Mouse (Mus musculus): ENCODE measurements around the gene Methig1. TPM values are rescaled to one million over a fixed set of nuclear protein-coding genes. Genes with fewer than 3 reads are reported as not detected.
"Not testable (repeated sequence)": the region's sequence is repeated elsewhere in the genome, so short reads cannot be mapped to it uniquely, and the experiment has no call there.

The Methig1 gene
- polyA plus RNA-seq, 1 experiment from 2014 or later: not detected

DNA sequence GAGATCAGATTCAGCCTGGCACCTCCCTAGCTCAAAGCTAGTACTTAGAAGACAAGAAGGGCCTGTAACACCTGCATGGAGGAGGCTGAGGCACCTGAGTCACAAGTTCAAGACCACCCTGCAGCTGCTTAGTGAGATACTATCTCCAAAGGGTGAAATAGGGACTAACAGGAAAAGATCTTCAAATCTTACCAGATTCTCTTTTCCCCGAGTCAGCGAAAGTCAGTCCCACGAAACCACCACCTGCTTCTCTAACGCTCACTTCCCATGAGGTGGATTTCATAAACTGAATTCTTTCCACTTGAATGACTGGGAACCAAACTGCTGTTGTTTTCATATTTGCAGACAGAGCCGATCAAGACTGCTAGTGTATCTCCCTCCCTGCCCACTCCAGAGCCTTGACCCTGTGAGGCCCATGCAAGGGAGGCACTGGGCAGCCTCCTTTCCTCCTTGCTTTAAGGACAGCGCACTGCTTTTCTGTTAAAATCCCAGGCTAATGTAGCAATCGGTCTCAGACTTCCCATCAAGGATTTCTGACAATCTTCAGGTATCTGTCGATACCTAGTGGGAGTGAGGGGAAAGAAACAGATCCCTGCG is 65.0 kb downstream of the Methig1 start:
- H3K27me3 ChIP-seq (replicated peaks; ENCODE audit: control insufficient read depth, insufficient read depth, low read length): no peaks in the 10 kb centered on the region
- H3K36me3 ChIP-seq (ENCODE audit: control insufficient read depth, insufficient read depth): no peaks in the 10 kb centered on the region
- no peak for ATAC-seq
- WGBS: 67% methylated on average over 9 of the region's 9 CpGs
- TF ChIP-seq CTCF (IDR thresholded peaks at IDR 0.05; ENCODE audit: low read depth): no peak
- no peak overlapping the region for H3K4me3 ChIP-seq (ENCODE audit: low read depth, low read length)
- no peak overlapping the region for H3K27ac ChIP-seq (ENCODE audit: low read depth, low read length)
- 0 out of 2 replicates have a peak overlapping the region, but pooled peaks have one; percentile 13 for H3K9ac ChIP-seq (ENCODE audit: low read depth, low read length)
- peaks cover 5% of the 10 kb centered on the region; the same call in 1 of the 2 replicates for H3K4me1 ChIP-seq (replicated peaks; ENCODE audit: control insufficient read depth, insufficient read depth, low read length)
- no peaks in the 10 kb centered on the region for H3K9me3 ChIP-seq (ENCODE audit: control insufficient read depth)
- H3K4me2 ChIP-seq (replicated peaks; ENCODE audit: low read depth): peak overlapping the region; percentile 14

- 60% methylated on average over 8 of the region's 8 CpGs for WGBS
- Histone ChIP-seq H3K4me1 (replicated peaks; ENCODE audit: control insufficient read depth, insufficient read depth, low read length) (peaks cover 5% of the 10 kb centered on the region; the same call in 1 of the 2 replicates), H3K9ac (ENCODE audit: low read depth, low read length) (no peak overlapping the region), H3K4me3 (ENCODE audit: low read depth, low read length) (no peak overlapping the region), H3K4me2 (replicated peaks; ENCODE audit: low read depth) (peak overlapping the region; percentile 83), H3K27ac (ENCODE audit: low read depth, low read length) (no peak overlapping the region), H3K36me3 (ENCODE audit: control insufficient read depth, insufficient read depth) (no peaks in the 10 kb centered on the region), H3K9me3 (ENCODE audit: control insufficient read depth) (no peaks in the 10 kb centered on the region), H3K27me3 (replicated peaks; ENCODE audit: control insufficient read depth, insufficient read depth, low read length) (no peaks in the 10 kb centered on the region)
- TF ChIP-seq CTCF (IDR thresholded peaks at IDR 0.05; ENCODE audit: low read depth): no peak
- no peak for ATAC-seq
Measured at GRCm38 (mm10) chr15:100419311-100419710, 66.4 kb downstream of the Methig1 start.

- Histone ChIP-seq H3K9me3 (ENCODE audit: control insufficient read depth) (no peaks in the 10 kb centered on the region), H3K4me2 (replicated peaks; ENCODE audit: low read depth) (peak overlapping the region; percentile 83), H3K27ac (ENCODE audit: low read depth, low read length) (peak overlapping the region; percentile 58), H3K4me1 (replicated peaks; ENCODE audit: control insufficient read depth, insufficient read depth, low read length) (0 out of 2 replicates have a peak, but pooled peaks cover 5% of the 10 kb centered on the region), H3K36me3 (ENCODE audit: control insufficient read depth, insufficient read depth) (no peaks in the 10 kb centered on the region), H3K4me3 (ENCODE audit: low read depth, low read length) (no peak overlapping the region), H3K27me3 (replicated peaks; ENCODE audit: control insufficient read depth, insufficient read depth, low read length) (no peaks in the 10 kb centered on the region), H3K9ac (ENCODE audit: low read depth, low read length) (0 out of 2 replicates have a peak overlapping the region, but pooled peaks have one; percentile 23)
- TF ChIP-seq CTCF (IDR thresholded peaks at IDR 0.05; ENCODE audit: low read depth): no peak
- 47% methylated on average over 9 of the region's 9 CpGs for WGBS
- no peak for ATAC-seq
Measured at GRCm38 (mm10) chr15:100419901-100420745, 67.2 kb downstream of the Methig1 start.

DNA sequence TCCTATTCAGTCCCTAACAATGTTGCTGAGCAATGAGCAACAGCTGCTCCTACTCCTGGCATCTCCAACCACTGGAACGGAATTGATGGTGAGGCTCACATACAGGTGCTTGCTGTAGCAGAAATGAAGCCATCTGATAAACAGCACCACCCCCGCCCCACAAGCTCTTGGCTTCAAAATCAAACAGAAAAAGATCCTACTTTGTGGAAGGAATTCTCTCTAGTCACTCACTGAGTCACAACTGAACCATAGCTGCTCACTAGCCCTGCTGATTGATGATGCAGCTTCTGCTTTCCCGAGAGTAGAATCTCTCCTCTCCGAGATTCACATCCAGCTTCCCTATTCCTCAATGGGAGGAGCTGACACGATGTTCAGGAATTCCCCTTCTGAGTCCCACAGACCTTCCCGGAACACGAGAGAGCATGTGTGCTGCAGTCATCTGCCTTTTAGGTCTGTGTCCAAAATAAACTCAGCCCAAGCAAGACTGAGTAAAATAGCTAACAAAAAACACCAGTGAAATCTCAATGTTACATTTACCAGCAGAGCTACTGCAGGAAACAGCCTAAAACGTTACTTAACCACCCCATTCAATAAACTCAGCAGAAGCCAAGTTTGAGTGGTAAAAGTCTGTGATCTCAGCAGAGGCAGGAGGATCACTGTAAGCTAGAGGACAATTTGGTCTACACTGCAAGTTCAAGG is 68.3 kb downstream of the Methig1 start:
- 13% methylated on average over 8 of the region's 8 CpGs for WGBS
- no peak for ATAC-seq
- Histone ChIP-seq H3K27ac (ENCODE audit: low read depth, low read length) (peak overlapping the region; percentile 91), H3K36me3 (ENCODE audit: control insufficient read depth, insufficient read depth) (no peaks in the 10 kb centered on the region), H3K4me1 (replicated peaks; ENCODE audit: control insufficient read depth, insufficient read depth, low read length) (no peaks in the 10 kb centered on the region), H3K4me2 (replicated peaks; ENCODE audit: low read depth) (peak overlapping the region; percentile 83), H3K27me3 (replicated peaks; ENCODE audit: control insufficient read depth, insufficient read depth, low read length) (no peaks in the 10 kb centered on the region), H3K9ac (ENCODE audit: low read depth, low read length) (peak overlapping the region; percentile 17; the same call in 1 of the 2 replicates), H3K9me3 (ENCODE audit: control insufficient read depth) (no peaks in the 10 kb centered on the region), H3K4me3 (ENCODE audit: low read depth, low read length) (peak overlapping the region; percentile 85)
- TF ChIP-seq CTCF (IDR thresholded peaks at IDR 0.05; ENCODE audit: low read depth): no peak

- H3K27me3 ChIP-seq (replicated peaks; ENCODE audit: control insufficient read depth, insufficient read depth, low read length); ATAC-seq; H3K4me1 ChIP-seq (replicated peaks; ENCODE audit: control insufficient read depth, insufficient read depth, low read length); H3K36me3 ChIP-seq (ENCODE audit: control insufficient read depth, insufficient read depth); H3K9me3 ChIP-seq (ENCODE audit: control insufficient read depth): not testable (repeated sequence)
- peak within 1 kb of the TSS; percentile 83 for H3K4me2 ChIP-seq (replicated peaks; ENCODE audit: low read depth)
- peak within 1 kb of the TSS; percentile 85 for H3K4me3 ChIP-seq (ENCODE audit: low read depth, low read length)
- WGBS: 21% methylated on average over 3 of the region's 3 CpGs
- H3K9ac ChIP-seq (ENCODE audit: low read depth, low read length): peak within 1 kb of the TSS; percentile 95
- peak within 1 kb of the TSS; percentile 91 for H3K27ac ChIP-seq (ENCODE audit: low read depth, low read length)
Measured at GRCm38 (mm10) chr15:100421758-100422197, 68.8 kb downstream of the Methig1 start, which contains the start of gene Gm5475. Gm5475 (plus strand) TSS chr15:100422147.

- Histone ChIP-seq H3K4me3 (ENCODE audit: low read depth, low read length) (peak overlapping the region; percentile 85), H3K27ac (ENCODE audit: low read depth, low read length) (peak overlapping the region; percentile 91), H3K27me3 (replicated peaks; ENCODE audit: control insufficient read depth, insufficient read depth, low read length) (no peaks in the 10 kb centered on the region), H3K9ac (ENCODE audit: low read depth, low read length) (peak overlapping the region; percentile 95), H3K36me3 (ENCODE audit: control insufficient read depth, insufficient read depth) (no peaks in the 10 kb centered on the region), H3K4me1 (replicated peaks; ENCODE audit: control insufficient read depth, insufficient read depth, low read length) (no peaks in the 10 kb centered on the region), H3K9me3 (ENCODE audit: control insufficient read depth) (no peaks in the 10 kb centered on the region), H3K4me2 (replicated peaks; ENCODE audit: low read depth) (peak overlapping the region; percentile 83)
- no peak for TF ChIP-seq CTCF (IDR thresholded peaks at IDR 0.05; ENCODE audit: low read depth)
- under 1% methylated on average over 33 of the region's 44 CpGs for WGBS
- peak; percentile 23 for ATAC-seq
Measured at GRCm38 (mm10) chr15:100422476-100422875, 69.5 kb downstream of the Methig1 start.
